Mouse (Mus musculus): ENCODE data around the gene Chaf1a.

DNA sequence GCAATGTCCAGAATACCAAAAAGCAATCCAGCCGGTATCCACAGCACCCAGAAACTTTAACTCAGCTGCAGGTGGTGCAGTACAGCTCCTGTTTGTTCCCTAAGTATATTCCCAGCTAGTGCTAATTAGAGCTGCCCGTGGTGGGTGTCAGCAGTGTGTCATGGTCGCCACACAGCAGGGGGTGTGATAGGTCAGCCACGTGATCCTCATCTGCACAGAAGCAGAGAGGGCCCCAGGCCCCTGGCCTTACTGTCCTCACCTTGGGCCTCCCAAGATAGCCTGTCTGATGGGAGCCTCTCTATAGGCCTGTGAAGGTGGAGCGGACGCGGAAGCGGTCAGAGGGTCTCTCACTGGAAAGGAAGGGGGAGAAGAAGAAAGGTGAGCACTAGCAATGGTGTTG is 57.9 kb downstream of the Chaf1a start:
- TF ChIP-seq GATA1 (IDR thresholded peaks at IDR 0.05; ENCODE audit: borderline replicate concordance, low read length), result no peak
- no peak for TF ChIP-seq FLI1 (IDR thresholded peaks at IDR 0.05; ENCODE audit: low read length)
